Mouse (Mus musculus) lung, embryonic 16.5 days (tissue): ENCODE measurements around the gene Tmem54. TPM values are rescaled to one million over a fixed set of nuclear protein-coding genes. Genes with fewer than 3 reads are reported as not detected.

Experiments
- ATAC-seq: fragments of 200-750 bp; cut with Nextera tagmentation; 2 replicates; pipeline ENCODE4 v1.8.0; 2017; ENCODE audit warnings: low read depth, mild to moderate bottlenecking, moderate library complexity
- H3K27ac ChIP-seq: fragments of 300-500 bp; sonication (generic); 2 replicates; pipeline ENCODE4 v1.5.1; 2014; ENCODE audit warnings: mild to moderate bottlenecking, control low read depth, low read length
- H3K27me3 ChIP-seq: fragments of 300-500 bp; sonication (generic); 2 replicates; pipeline ENCODE4 v1.6.1; 2014; ENCODE audit warnings: low read depth, low read length, mixed read lengths; ENCODE audit not compliant: control insufficient read depth, insufficient read depth
- H3K36me3 ChIP-seq: fragments of 300-500 bp; sonication (generic); 2 replicates; pipeline ENCODE4 v1.6.1; 2014; ENCODE audit warnings: low read length; ENCODE audit not compliant: control insufficient read depth, insufficient read depth
- H3K4me1 ChIP-seq: fragments of 300-500 bp; sonication (generic); replicated peaks from 2 replicates; pipeline ENCODE4 v1.6.1; 2014; ENCODE audit warnings: low read length, mixed read lengths; ENCODE audit not compliant: control insufficient read depth, insufficient read depth
- H3K4me2 ChIP-seq: fragments of 300-500 bp; sonication (generic); 2 replicates; pipeline ENCODE4 v1.6.1; 2014; ENCODE audit warnings: low read depth, low read length, control low read depth
- H3K4me3 ChIP-seq: fragments of 300-500 bp; sonication (generic); 2 replicates; pipeline ENCODE4 v1.5.1; 2014; ENCODE audit warnings: mild to moderate bottlenecking, low read length, control low read depth
- H3K9ac ChIP-seq: fragments of 300-500 bp; sonication (generic); 2 replicates; pipeline ENCODE4 v1.6.1; 2014; ENCODE audit warnings: low read length, control low read depth
- H3K9me3 ChIP-seq: fragments of 300-500 bp; sonication (generic); 2 replicates; pipeline ENCODE4 v1.6.1; 2016; ENCODE audit warnings: low read length; ENCODE audit not compliant: control insufficient read depth
- WGBS: fragments of 180-500 bp; shearing (Covaris S2); extraction: QIAGEN DNeasy Blood & Tissue Kit; methylation state at CpG from one replicate; pipeline ENCODE4 v1.1.7; 2014; 5-methylcytosine and 5-hydroxymethylcytosine counted together
- polyA plus RNA-seq: library from polyadenylated mRNA; unstranded; fragments of >200 nt; fragmentation: Nextera tagmentation; extraction: Ambion mirVana; gene quantifications from 2 replicates; pipeline ENCODE4 v1.2.1, GENCODE M21; 2015

The Tmem54 gene
- polyA plus RNA-seq, 1 experiment from 2014 or later, result 16.3 TPM

DNA sequence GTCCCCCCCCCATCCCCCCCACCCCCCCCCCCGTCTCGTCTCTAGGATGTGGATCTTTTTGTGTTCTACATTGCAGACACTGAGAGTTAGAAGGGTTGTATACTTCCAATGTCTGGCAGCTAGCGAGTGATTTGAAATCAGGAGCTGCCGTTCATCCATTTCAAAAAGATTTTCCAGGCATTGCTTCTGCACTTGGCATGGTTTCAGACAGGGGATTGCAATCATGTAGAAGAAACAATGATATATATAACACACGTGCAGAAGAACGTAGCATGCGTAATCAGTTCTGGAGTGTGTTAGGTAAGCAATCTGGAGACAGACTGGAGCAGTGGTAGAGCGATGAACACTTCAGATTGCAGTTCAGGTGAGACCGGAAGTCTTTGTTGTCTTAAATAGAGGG lies 16.8 kb downstream of the Tmem54 start:
- Histone ChIP-seq H3K27ac (no peak overlapping the region), H3K4me3 (no peak overlapping the region), H3K9me3 (no peaks in the 10 kb centered on the region), H3K4me1 (peaks cover 15% of the 10 kb centered on the region), H3K36me3 (no peaks in the 10 kb centered on the region), H3K9ac (no peak overlapping the region), H3K4me2 (no peak overlapping the region), H3K27me3 (peaks cover 36% of the 10 kb centered on the region)
- ATAC-seq, result no peak
- 16% methylated on average over 9 of the region's 9 CpGs for WGBS

DNA sequence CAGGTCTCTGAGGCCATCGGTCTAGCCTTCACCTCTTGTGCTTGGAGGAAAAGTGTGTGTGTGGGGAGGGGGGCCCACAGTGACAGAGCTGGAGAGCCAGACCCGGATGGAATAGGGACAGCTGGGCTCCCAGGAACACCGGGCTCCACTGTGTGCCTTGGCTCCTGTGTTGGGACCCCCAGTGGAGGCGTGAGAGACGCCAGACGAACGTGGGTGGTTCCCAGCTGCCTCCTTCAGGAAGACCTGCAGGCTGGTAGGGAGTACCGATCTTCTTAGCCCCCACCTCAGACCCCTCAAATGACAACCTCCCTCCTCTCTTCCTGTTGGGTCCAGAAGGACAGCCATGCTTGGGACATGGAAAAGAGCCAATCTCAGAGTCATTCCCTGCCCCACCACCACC lies 17.4 kb downstream of the Tmem54 start:
- H3K4me1 ChIP-seq, result peaks cover 15% of the 10 kb centered on the region
- H3K4me3 ChIP-seq, result no peak overlapping the region
- H3K27ac ChIP-seq, result no peak overlapping the region
- 14% methylated on average over 8 of the region's 8 CpGs for WGBS
- H3K9me3 ChIP-seq, result no peaks in the 10 kb centered on the region
- H3K4me2 ChIP-seq, result no peak overlapping the region
- no peak for ATAC-seq
- no peak overlapping the region for H3K9ac ChIP-seq
- H3K27me3 ChIP-seq, result peaks cover 36% of the 10 kb centered on the region
- H3K36me3 ChIP-seq, result no peaks in the 10 kb centered on the region

DNA sequence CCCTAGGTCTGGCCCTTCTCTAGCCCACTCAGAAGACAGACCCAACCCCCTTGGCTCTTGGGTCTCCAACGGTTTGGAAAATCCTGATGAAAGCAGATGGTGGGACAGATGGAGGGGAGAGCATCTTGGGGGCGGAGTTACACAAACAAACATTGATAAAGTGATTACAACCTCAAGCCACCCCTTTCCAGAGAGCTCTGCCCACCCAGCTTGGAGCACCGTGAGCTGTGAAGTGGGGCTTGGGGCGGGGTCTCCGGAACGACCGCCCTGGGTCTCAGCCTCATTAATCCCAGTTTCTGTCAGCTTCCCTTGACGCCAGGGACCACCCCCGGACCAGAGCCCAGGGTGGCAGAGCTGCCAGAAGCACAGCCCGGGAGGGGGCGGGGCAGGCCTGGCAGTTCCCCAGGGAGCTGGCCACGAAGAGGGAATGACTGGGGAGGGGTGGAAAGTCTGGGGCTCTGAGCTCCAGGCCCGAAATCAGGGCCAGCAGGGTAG lies 19.4 kb downstream of the Tmem54 start:
- peaks cover 15% of the 10 kb centered on the region for H3K4me1 ChIP-seq
- no peaks in the 10 kb centered on the region for H3K9me3 ChIP-seq
- peak overlapping the region; percentile 44 for H3K4me2 ChIP-seq
- H3K4me3 ChIP-seq, result peak overlapping the region; percentile 18
- peak; percentile 24; the same call in 1 of the 2 replicates for ATAC-seq
- no peaks in the 10 kb centered on the region for H3K36me3 ChIP-seq
- peak overlapping the region; percentile 78 for H3K27ac ChIP-seq
- no peak overlapping the region for H3K9ac ChIP-seq
- H3K27me3 ChIP-seq, result peaks cover 30% of the 10 kb centered on the region
- WGBS, result 5% methylated on average over 13 of the region's 13 CpGs

DNA sequence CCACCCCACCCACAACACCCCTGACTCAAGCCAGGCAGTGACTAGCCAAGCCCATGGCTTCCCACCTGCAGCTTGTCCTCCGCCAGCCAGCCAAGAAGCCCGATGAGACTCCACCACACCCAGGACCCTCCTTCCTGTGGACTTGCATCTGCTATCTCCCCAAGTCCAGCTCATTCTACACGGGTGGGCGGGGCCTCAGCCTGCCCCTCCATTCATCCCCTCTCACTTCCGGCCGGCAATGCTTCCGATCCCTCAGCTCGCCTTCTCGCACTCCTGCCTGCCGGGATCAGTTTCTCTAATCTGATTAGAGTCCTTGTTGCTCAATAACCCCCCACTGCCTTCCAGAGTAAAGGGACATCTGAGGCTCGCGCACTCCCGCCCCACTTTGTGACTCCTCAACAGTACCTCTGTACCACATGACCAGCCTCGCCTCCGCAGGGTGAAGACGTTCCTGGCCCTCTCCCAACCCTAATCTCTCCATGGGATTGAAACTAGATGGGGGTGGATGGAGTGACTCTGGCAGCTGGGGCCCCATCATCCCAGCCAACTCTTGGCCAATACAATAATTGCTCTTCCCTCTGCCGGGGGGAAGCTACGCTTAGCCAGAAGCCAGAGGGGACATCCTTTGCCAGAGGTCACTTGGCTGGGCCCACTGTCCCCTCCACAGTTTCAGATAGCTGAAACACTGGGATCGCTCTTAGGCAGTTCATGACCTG lies 20.5 kb downstream of the Tmem54 start:
- WGBS, result 8% methylated on average over 19 of the region's 19 CpGs
- peak overlapping the region; percentile 23 for H3K4me3 ChIP-seq
- peaks cover 22% of the 10 kb centered on the region for H3K4me1 ChIP-seq
- peak overlapping the region; percentile 78 for H3K27ac ChIP-seq
- H3K9me3 ChIP-seq, result no peaks in the 10 kb centered on the region
- no peak overlapping the region for H3K9ac ChIP-seq
- no peaks in the 10 kb centered on the region for H3K36me3 ChIP-seq
- H3K27me3 ChIP-seq, result peaks cover 19% of the 10 kb centered on the region
- ATAC-seq, result peak; percentile 86
- peak overlapping the region; percentile 44 for H3K4me2 ChIP-seq

DNA sequence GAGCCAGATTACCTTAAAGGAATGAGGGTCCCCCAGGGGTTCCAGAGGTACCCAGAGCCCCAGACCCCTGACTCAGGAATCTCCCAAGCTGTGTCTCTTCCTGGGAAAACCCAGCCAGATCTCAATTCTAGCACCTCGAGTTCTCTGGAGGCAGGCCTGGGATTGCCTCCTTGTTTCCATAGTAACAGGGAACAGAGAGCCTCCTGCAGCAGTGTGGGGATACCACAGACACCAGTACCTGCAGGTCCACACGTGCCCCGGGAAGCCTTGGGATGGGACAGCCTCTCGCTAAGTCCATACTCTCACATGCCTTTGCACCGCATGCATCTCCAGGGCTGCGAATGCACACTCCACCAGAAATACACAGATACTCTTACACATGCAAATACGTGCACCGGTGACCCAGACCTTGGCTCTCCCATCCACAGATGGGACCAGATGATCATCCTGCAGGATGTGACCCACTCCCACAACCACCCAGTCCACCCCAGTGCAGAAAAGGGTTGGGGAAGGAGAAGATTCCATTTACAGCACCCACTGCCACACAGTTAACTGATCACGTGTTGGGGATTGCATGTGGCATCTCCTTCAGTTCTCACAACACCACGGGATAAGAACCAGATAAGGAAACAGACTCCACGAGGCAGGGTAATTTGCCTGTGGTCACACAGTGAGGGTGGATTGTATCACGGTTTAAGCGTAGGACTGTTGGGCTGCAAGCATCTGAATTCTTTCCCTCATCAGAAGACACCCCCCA lies 23.4 kb downstream of the Tmem54 start:
- no peak overlapping the region for H3K4me3 ChIP-seq
- WGBS, result 41% methylated on average over 13 of the region's 13 CpGs
- no peak overlapping the region for H3K4me2 ChIP-seq
- peaks cover 2% of the 10 kb centered on the region; the same call in 1 of the 2 replicates for H3K27me3 ChIP-seq
- no peaks in the 10 kb centered on the region for H3K36me3 ChIP-seq
- ATAC-seq, result no peak
- no peak overlapping the region for H3K27ac ChIP-seq
- peaks cover 14% of the 10 kb centered on the region for H3K4me1 ChIP-seq
- no peak overlapping the region for H3K9ac ChIP-seq
- no peaks in the 10 kb centered on the region for H3K9me3 ChIP-seq

DNA sequence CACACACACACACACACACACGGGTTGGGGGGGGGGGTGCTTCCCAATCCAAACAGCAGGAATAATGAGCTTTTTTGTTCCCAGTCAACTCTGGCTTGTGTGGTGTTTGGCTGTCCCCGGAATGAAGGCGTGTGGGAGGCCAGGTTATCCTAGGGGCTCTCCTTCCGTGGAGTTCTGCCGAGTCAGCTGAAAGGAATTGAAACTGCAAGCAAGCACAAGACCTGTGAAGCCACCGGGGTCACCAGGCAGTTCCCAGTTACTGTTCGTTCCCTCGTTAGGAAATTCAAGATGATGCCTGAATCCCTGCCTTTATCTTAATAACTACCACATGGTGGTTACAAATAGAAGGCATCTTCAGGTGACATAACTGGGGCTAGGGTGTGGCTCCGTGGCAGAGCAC lies 24.0 kb downstream of the Tmem54 start:
- ATAC-seq, result no peak
- 31% methylated on average over 9 of the region's 9 CpGs for WGBS

DNA sequence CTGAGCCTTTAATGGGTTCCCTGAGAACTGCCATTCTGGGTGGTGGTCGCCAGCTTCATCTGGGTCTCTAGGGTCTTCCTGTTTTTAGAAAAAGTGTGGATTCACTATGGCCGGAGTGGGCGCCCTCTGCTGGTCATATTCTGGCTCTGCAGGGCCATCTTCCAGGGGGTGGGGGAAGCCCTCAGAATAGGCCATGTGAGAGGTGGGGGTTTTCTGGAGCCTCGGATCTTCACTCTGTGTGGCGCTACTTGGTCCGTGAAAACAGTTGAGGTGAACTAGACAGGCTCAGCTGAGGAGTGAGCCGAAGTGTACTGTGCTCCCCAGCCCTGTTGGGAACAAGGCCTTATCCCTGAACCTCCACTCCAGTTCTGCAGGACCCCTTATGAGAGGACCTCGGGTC lies 24.8 kb downstream of the Tmem54 start:
- WGBS, result 3% methylated on average over 8 of the region's 8 CpGs
- Histone ChIP-seq H3K9ac (peak overlapping the region; percentile 36; the same call in 1 of the 2 replicates), H3K27ac (no peak overlapping the region), H3K36me3 (no peaks in the 10 kb centered on the region), H3K4me2 (peak overlapping the region; percentile 37), H3K4me3 (no peak overlapping the region), H3K4me1 (peaks cover 10% of the 10 kb centered on the region), H3K9me3 (no peaks in the 10 kb centered on the region), H3K27me3 (peaks cover 5% of the 10 kb centered on the region; the same call in 1 of the 2 replicates)
- no peak; the same call in 1 of the 2 replicates for ATAC-seq

More for the DNA sequence above, 24.0 kb downstream of the Tmem54 start:
- Histone ChIP-seq H3K27me3 (peaks cover 2% of the 10 kb centered on the region; the same call in 1 of the 2 replicates), H3K36me3 (no peaks in the 10 kb centered on the region), H3K4me3 (no peak overlapping the region), H3K4me1 (peaks cover 14% of the 10 kb centered on the region), H3K4me2 (no peak overlapping the region), H3K9ac (no peak overlapping the region), H3K27ac (no peak overlapping the region), H3K9me3 (no peaks in the 10 kb centered on the region)

DNA sequence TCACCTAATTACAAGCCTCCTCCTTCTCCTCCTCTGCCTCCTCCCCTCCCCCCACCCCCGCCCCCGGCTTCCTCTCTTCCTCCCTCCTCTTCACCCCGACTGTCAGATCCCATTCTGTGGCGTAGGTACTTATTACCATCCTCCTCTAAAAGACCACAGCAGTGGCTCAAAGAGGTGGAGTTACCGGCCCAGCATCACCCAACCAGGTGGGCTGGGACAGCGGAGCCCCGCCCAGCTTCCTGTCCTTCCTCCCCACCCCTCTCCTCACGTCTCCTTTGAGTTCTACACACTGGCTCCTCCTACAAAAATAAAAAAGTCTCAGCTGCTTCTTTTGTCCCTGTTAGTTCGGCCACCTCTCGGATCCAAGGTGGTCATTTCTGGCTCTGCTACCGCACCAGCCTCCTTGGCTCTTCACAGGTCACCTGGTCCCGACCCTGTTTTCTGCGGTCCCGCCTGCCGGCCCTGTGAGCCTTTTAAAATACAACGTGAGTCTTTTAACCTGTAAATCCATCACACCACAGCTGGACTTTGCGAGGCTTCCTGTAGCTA lies 25.5 kb downstream of the Tmem54 start:
- Histone ChIP-seq H3K9ac (peak overlapping the region; percentile 46), H3K9me3 (no peaks in the 10 kb centered on the region), H3K27ac (no peak overlapping the region), H3K4me3 (peak overlapping the region; percentile 35), H3K4me2 (peak overlapping the region; percentile 37), H3K36me3 (no peaks in the 10 kb centered on the region), H3K27me3 (peaks cover 10% of the 10 kb centered on the region), H3K4me1 (peaks cover 7% of the 10 kb centered on the region)
- ATAC-seq, result 0 out of 2 replicates have a peak, but pooled peaks have one; percentile 23
- 4% methylated on average over 17 of the region's 17 CpGs for WGBS
